Mouse (Mus musculus): ENCODE results near the gene Cacna1b.

Cacna1b gene

DNA sequence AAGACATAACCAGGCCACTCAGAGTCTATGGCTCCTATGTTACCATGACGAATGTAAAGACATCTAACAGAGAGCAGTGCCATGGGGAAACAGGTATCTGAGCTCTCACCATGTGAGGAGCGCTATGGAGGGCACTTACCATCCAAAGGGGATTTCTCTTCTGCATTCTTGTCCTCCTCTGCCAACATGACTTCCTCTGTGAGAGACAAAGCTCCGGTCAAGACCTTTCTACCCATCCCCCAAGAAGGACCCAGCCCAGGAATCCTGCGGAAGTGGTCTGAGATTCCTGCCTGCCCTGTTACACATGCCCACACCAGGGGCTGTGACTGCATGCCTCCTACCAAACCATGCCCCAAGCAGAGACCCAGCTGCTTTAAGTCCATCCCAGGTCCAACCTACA, 44.0 kb downstream of the Cacna1b start:
- CTCF ChIA-PET, result no interaction called here

DNA sequence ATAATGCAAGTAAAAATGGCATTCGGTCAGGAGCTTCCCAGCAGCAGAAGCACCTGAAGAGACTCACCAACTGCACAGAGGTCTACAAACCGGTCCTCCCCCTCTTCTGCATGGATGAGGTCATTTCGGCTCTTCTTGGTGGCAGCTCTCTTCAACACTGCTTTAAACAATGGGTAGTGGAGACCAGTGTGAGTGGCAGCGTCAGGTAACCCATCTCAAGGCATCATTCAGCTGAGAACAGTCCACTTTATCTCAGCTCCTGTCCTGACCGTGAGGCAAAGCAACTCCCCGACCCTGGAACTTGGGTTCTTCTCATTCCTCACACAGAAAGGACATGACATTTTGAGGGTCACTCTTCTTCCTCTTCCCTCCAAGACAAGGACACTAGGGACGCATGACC, 45.0 kb downstream of the Cacna1b start:
- CTCF ChIA-PET, result no interaction called here

GRCm38 (mm10) chr2:24717461-24717860, 45.5 kb downstream of the Cacna1b start:
- CTCF ChIA-PET, result no interaction called here

- CTCF ChIA-PET, result no interaction called here
Observed at GRCm38 (mm10) chr2:24705929-24706328, 57.0 kb downstream of the Cacna1b start.

DNA sequence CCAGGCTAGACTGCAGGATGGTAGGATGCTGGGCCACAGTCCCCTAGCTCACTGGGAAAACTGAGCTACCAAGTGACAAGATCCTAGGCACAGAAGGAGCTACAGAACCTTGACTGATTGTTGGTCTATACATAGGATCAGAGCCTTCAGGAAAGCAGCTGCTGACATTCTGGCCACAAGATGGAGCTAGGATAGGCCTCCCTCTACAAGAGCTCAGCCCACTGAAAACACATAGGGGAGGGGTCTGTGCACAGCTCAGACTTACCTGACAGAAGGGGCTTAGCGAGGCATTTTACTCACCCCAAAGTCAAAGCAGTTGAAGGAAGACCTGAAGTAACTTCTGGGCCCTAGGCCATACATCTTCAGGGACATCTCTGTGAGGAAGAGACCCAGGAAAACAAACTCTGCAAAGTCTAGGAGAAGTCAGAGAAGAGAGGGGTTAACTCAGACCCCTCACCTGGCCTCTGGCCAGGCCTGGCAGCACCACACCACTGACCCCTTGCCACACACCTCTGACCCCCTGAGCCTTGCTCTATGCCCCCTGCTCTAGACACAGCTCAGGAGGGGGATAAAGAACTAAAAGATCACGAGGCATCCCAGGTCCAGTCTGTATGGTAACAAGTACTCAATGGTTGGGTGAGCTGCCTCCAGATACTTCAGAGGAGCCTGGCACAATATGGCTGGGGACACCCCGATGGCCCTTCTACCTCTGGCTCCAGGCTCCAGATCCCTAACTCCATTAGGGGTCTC, 60.6 kb downstream of the Cacna1b start:
- CTCF ChIA-PET, result no interaction called here

DNA sequence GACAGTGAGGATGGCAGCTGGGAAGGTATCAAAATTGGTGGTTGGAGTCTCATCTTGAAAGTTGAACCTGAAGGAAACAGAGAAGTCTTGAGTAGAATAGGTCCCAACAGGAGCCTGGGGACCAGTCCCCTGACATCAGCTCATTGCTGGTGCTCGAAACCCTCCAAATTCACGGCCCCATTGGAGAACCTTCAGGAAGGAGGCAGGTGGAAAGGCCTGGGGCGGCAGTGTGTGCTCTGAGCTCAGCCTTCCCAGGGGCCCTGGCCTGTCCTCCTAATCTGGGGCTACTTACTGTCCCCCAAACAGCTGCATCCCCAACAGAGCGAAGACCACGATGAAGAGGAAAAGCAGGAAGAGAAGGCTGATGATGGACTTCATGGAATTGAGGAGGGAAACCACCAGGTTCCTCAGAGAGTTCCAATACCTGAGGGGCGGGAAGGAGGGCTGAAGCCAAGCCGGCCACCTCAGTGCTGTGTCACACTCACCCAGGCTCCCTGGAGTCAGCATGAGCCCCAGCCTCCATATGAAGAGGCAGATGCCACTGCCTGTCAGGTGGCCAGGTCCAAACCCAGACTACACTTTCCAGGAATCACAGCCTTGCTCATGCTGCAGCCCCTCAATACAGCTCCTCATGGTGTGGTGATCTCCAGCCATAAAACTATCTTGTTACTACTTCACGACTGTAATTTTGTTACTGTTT, 65.5 kb downstream of the Cacna1b start:
- CTCF ChIA-PET, result no interaction called here

DNA sequence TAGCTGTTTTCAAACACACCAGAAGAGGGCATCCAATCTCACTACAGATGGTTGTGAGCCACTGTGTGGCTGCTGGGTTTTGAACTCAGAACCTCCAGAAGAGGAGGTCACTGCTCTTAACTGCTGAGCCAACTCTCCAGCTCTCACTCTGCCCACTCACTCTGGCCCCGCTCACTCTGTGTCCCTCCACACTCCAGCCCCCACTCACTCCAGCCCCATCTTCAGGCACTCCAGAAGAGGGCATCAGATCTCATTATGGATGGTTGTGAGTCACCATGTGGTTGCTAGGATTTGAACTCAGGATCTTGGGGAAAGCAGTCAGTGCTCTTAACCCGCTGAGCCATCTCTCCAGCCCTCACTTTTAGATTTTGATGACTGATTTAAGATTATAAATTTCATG, 70.6 kb downstream of the Cacna1b start:
- CTCF ChIA-PET, result no interaction called here

DNA sequence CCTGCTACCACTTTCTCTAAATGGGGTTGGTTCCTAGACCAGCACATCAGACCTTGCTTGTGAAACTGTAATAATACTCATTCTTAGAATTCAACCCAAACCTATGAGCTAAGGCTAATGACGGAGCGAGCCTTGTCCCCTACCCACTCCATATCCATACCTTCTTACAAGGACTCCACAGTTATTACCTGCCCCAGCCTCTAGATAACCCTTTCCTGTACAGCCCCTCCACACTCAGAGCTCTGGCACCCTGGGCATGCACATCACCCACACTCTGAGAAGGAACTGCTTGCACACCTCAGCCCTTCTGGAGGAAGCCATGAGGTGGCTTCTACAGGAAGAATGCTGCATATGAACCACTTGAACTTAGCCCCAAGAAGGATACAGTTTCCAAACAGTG, 72.6 kb downstream of the Cacna1b start:
- CTCF ChIA-PET, result no interaction called here

DNA sequence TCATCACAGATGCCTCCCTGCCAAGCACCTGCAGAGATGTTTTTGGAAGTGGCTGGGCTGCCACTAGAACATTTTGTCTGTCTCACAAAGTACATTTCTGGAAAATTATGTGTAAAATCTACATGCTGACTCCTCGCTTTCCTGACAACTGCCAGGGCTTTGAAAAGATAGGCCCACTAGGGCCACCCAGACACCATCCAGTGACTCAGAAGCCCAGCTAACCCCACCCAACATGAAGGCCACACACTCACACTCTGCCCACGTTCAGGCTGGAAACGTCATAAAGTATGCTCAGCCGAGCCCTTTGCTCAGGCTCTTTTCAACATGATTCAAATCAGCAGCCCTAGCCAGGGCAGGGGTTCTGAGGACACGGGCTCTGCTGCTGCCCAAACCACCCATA, 77.6 kb downstream of the Cacna1b start:
- CTCF ChIA-PET, result no interaction called here

- CTCF ChIA-PET, result no interaction called here
Observed at GRCm38 (mm10) chr2:24684796-24685195, 78.2 kb downstream of the Cacna1b start.

DNA sequence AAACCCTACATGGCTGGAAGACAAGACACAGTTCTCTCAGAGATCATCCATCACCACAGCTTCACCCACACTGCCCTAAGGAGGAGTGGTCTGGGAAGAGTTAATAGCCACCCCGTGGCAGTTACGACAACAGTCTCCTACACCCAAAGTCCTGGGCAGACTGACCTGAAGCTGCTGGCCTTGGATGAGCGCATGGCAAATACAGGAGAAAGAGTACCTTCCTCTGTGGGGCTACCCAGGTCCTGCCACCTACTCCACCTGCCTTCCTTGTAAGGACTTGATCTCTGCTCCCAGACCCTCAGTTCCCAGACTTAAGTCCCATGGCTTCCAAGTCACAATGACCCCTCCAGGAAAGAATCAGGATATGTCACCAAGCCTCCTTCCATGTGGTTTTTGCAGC, 79.7 kb downstream of the Cacna1b start:
- CTCF ChIA-PET, result interaction anchor here (0.6 kb wide), 1 partner anchor 1280 kb away, joined by 3 read pairs; no protein-coding TSS in a partner anchor

DNA sequence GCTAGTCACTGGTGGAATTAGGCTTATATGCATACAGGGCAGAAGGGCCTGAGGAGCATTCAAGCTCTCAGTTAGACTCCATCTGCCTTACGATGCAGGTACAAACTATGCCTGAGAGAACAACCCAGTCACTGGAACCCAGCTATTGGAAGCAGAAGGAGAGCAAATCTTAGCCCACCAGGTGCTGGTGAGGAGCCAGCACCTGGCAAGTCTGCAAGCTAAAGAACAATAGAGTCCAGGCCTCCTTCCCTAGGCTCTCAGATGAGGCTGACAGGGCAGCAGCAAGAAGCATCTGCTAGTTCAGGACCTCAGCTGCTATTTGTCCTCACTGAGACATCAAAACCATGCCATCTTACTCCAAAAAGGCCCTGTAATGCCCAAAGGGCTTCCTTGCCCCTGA, 82.2 kb downstream of the Cacna1b start:
- CTCF ChIA-PET, result no interaction called here

DNA sequence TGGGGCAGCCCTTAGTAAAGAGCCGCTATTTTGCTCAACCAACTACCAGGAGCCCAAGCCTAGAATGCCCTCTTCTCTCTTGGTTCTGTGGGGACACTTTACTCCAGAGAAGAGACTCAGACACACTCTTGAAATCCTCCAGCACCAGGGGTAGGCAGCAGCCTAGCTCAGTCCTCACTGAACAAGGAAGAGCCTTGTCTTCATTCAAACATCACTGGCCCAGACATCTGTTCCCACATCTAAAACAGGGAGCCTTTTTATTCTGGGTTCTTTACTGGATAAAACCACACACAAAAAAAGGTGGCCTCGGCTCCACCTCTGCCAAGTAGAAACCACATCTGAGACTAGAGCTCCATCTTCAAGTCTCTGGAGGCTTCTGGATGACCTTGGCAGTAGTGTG, 82.8 kb downstream of the Cacna1b start:
- CTCF ChIA-PET, result no interaction called here

GRCm38 (mm10) chr2:24679012-24679651, 83.8 kb downstream of the Cacna1b start:
- CTCF ChIA-PET, result no interaction called here

DNA sequence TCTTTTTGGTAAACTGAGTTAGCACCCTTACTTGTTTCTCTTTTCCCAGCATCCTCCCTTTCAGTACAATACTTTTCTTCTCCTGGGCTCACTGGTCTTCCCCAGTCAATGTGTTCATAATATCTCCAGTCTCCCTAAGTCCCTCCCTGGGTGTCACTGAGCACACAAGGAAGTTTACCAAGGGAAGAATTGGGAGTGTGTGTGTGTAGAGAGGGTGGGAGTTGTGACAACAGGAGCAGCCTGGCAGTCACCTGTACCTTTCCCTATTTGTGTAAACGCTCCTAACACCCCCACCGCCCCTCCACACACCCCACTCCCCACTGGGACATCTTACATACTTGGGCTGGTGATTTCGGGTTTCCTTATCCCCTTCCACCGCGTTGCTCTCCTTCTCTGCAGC, 84.4 kb downstream of the Cacna1b start:
- CTCF ChIA-PET, result no interaction called here

DNA sequence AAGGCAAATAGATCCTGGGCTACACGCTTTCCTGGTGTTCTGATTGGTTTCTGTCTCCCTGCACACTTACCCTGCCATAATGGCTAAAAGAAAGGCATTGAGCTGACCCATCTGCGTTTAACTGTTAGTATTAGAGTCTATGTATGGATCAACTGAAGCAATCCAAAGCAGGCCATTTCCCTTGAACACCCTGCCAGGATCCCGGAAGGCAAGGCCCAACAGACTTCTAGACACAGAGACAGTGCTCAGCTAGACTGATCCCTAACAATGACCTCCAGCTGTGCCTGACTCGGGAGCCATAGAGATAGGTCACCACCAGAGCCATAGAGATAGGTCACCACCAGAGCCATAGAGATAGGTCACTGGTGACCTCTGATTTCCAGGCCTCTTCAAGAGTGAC, 84.8 kb downstream of the Cacna1b start:
- CTCF ChIA-PET, result no interaction called here

- CTCF ChIA-PET, result no interaction called here
Observed at GRCm38 (mm10) chr2:24677629-24678028, 85.3 kb downstream of the Cacna1b start.

DNA sequence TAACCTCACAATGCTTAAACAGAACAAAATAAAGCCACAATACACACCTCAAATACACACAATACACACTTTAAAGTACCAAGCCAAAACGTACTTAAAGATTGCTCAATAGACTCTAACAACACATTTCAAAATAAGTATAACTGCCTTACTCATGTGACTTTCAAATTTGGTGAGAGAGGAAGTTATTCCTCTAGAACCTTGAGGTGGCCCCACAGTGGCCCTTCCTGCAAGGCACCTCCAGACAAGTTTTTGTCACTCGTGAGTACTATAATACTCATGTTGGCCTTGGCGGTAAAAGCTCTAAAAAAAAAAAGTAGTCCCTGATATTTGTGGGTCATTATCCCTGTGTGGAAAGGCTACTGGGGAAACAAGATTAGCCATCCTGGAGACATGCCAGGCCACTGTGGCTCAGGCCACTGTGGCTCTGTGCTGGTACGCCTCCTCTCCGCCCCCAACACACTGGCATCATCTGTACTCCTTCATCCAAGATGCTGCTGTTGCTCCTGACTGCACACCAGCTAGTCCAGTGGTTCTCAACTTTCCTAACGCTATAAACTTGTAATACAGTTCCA, 88.4 kb downstream of the Cacna1b start:
- CTCF ChIA-PET, result no interaction called here

GRCm38 (mm10) chr2:24668598-24668997, 94.4 kb downstream of the Cacna1b start:
- CTCF ChIA-PET, result no interaction called here

GRCm38 (mm10) chr2:24664678-24665257, 98.2 kb downstream of the Cacna1b start:
- CTCF ChIA-PET, result no interaction called here

GRCm38 (mm10) chr2:24659150-24659775, 103.7 kb downstream of the Cacna1b start:
- CTCF ChIA-PET, result no interaction called here

GRCm38 (mm10) chr2:24648503-24648902, 114.4 kb downstream of the Cacna1b start:
- CTCF ChIA-PET, result no interaction called here
